Mouse (Mus musculus) neural tube, embryonic 12.5 days (tissue): ENCODE measurements around the gene Gm5728. TPM values are rescaled to one million over a fixed set of nuclear protein-coding genes. Genes with fewer than 3 reads are reported as not detected.
"Not testable (repeated sequence)": the region's sequence is repeated elsewhere in the genome, so short reads cannot be mapped to it uniquely, and the experiment has no call there.

Experiments
- ATAC-seq: fragments of 200-750 bp; cut with Nextera tagmentation; 2 replicates; pipeline ENCODE4 v1.8.0; 2017; ENCODE audit warnings: low read depth, mild to moderate bottlenecking, moderate TSS enrichment, moderate library complexity; ENCODE audit not compliant: low FRiP score
- H3K27ac ChIP-seq: fragments of 300-500 bp; sonication (generic); 2 replicates; pipeline ENCODE4 v1.5.1; 2016
- H3K27me3 ChIP-seq: fragments of 300-500 bp; sonication (generic); replicated peaks from 2 replicates; pipeline ENCODE4 v1.6.1; 2016; ENCODE audit warnings: mild to moderate bottlenecking
- H3K36me3 ChIP-seq: fragments of 300-500 bp; sonication (generic); 2 replicates; pipeline ENCODE4 v1.6.1; 2016; ENCODE audit warnings: mild to moderate bottlenecking
- H3K4me1 ChIP-seq: fragments of 300-500 bp; sonication (generic); 2 replicates; pipeline ENCODE4 v1.6.1; 2016
- H3K4me2 ChIP-seq: fragments of 300-500 bp; sonication (generic); replicated peaks from 2 replicates; pipeline ENCODE4 v1.6.1; 2016; ENCODE audit warnings: mild to moderate bottlenecking
- H3K4me3 ChIP-seq: fragments of 300-500 bp; sonication (generic); 2 replicates; pipeline ENCODE4 v1.5.1; 2016
- H3K9ac ChIP-seq: fragments of 300-500 bp; sonication (generic); 2 replicates; pipeline ENCODE4 v1.6.1; 2016; ENCODE audit warnings: mild to moderate bottlenecking
- H3K9me3 ChIP-seq: fragments of 300-500 bp; sonication (generic); 2 replicates; pipeline ENCODE4 v1.6.1; 2016; ENCODE audit warnings: mild to moderate bottlenecking
- WGBS: fragments of 180-500 bp; shearing (Covaris S2); methylation state at CpG from one replicate; pipeline ENCODE4 v1.1.7; 2016; 5-methylcytosine and 5-hydroxymethylcytosine counted together
- polyA plus RNA-seq: library from polyadenylated mRNA; unstranded; fragments of >200 nt; fragmentation: Nextera tagmentation; extraction: Ambion mirVana; gene quantifications from 2 replicates; pipeline ENCODE4 v1.2.1, GENCODE M21; 2016

Gene Gm5728
- polyA plus RNA-seq, result not detected in 2 replicates

DNA sequence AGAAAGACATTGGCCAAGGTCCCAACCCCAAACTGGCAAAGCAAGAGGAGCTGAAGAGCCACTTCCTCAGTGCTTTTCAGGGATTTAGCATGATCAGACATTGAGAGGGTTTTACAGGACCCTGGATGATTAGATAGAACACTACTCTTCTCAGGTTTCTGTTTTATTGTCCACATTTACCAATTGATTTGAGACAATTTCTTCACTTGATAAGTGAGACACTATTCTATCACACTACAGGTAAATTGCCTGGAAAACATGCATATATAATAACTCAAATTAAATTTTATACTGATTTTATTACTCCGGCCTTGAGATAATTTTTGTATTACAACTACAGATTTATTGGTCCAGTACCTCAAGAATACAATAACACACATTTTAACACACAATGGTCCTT is at the start of gene Gm5728:
Gene Gm5728 (minus strand): TSS at position 101 of the 400 bp plus-strand sequence.
- not testable (repeated sequence) for H3K4me3 ChIP-seq, H3K4me2 ChIP-seq, H3K36me3 ChIP-seq, H3K4me1 ChIP-seq, H3K9me3 ChIP-seq, H3K27me3 ChIP-seq, ATAC-seq, H3K9ac ChIP-seq, H3K27ac ChIP-seq
- WGBS, result no CpG with 5 or more reads among the region's 1 CpGs

DNA sequence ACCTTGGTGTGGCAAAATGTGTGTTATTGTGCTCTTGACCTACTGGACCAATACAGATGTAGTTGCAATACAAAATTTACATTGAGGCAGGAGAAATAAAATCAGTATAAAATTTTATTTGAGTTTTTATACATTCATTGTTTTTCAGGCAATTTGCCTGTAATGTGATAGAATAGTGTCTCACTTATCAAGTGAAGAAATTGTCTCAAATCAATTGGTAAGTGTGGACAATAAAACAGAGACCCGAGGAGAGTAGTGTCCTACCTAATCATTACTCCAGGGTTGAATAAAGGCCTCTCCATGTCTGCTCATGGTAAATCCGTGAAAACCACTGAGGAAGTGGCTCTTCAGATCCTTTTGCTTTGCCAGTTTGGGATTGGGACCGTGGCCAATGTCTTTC is 42.4 kb upstream of the Gm5728 start, which contains the start of gene Vmn1r100:
Gene Vmn1r100 (plus strand): TSS at position 301 of the 400 bp plus-strand sequence.
- not testable (repeated sequence) for H3K4me1 ChIP-seq, H3K4me3 ChIP-seq, H3K27me3 ChIP-seq, H3K4me2 ChIP-seq, H3K9me3 ChIP-seq, H3K27ac ChIP-seq, H3K36me3 ChIP-seq, ATAC-seq, H3K9ac ChIP-seq
- WGBS, result no CpG with 5 or more reads among the region's 3 CpGs

DNA sequence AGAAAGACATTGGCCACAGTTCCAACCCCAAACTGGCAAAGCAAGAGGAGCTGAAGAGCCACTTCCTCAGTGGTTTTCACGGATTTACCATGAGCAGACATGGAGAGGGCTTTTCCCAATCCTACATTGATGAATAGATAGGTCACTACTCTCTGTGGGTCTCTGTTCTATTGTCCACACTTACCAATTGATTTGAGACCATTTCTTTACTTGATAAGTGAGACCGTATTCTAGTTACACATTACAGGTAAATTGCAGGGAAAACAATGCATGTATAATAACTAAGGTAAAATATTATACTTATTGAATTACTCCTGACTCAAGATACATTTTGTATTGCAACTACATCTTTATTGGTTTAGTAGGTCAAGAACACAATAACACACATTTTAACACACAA is 41.2 kb downstream of the Gm5728 start, which contains the start of gene Gm4133:
Gene Gm4133 (minus strand): TSS at position 101 of the 400 bp plus-strand sequence.
- not testable (repeated sequence) for H3K9ac ChIP-seq, H3K36me3 ChIP-seq, H3K9me3 ChIP-seq, H3K4me3 ChIP-seq, H3K4me2 ChIP-seq, H3K4me1 ChIP-seq, H3K27ac ChIP-seq, H3K27me3 ChIP-seq, ATAC-seq
- no CpG with 5 or more reads among the region's 2 CpGs for WGBS

Other genes with a start within 250 kb of the Gm5728 start
- not detected in 2 replicates for gene Vmn1r93, start 236.3 kb downstream of the Gm5728 start, polyA plus RNA-seq
- not detected in 2 replicates for gene Vmn1r94, start 207.0 kb downstream of the Gm5728 start, polyA plus RNA-seq
- not detected in 2 replicates for gene Vmn1r95, start 181.7 kb downstream of the Gm5728 start, polyA plus RNA-seq
- gene Gm6164, start 169.8 kb downstream of the Gm5728 start, polyA plus RNA-seq, result not detected in 2 replicates
- not detected in 2 replicates for gene Gm4498, start 141.6 kb downstream of the Gm5728 start, polyA plus RNA-seq
- not detected in 2 replicates for gene Gm5890, start 112.6 kb downstream of the Gm5728 start, polyA plus RNA-seq
- gene Gm4133, start 41.3 kb downstream of the Gm5728 start, polyA plus RNA-seq, result not detected in 2 replicates
- gene Vmn1r100, start 42.5 kb upstream of the Gm5728 start, polyA plus RNA-seq, result not detected in 2 replicates
- gene Vmn1r101, start 67.2 kb upstream of the Gm5728 start, polyA plus RNA-seq, result not detected in 2 replicates
- not detected in 2 replicates for gene Gm10670, start 99.5 kb upstream of the Gm5728 start, polyA plus RNA-seq
- not detected in 2 replicates for gene Vmn1r103, start 135.1 kb upstream of the Gm5728 start, polyA plus RNA-seq
- gene Vmn1r104, start 158.4 kb upstream of the Gm5728 start, polyA plus RNA-seq, result not detected in 2 replicates
- gene Gm5726, start 170.3 kb upstream of the Gm5728 start, polyA plus RNA-seq, result not detected in 2 replicates
- gene Gm4141, start 200.8 kb upstream of the Gm5728 start, polyA plus RNA-seq, result not detected in 2 replicates
- not detected in 2 replicates for gene Gm4513, start 223.6 kb upstream of the Gm5728 start, polyA plus RNA-seq